Mouse (Mus musculus) forelimb bud, embryonic 11.5 days (tissue): ENCODE data around the gene Auh.

ENCODE experiments used
- DNase-seq: peaks from one replicate; pipeline ENCODE4 v3.0.0-alpha.2; 2012; ENCODE audit warnings: low read depth, low spot score

The Auh gene

GRCm38 (mm10) chr13:52805581-52805980, 123.9 kb downstream of the Auh start:
- DNase-seq: no peak

- DNase-seq: no peak
These were observed 127.0 kb downstream of the Auh start for GRCm38 (mm10) chr13:52802482-52802881.

GRCm38 (mm10) chr13:52800687-52801341, 128.7 kb downstream of the Auh start:
- DNase-seq: no peak

GRCm38 (mm10) chr13:52800091-52800490, 129.4 kb downstream of the Auh start:
- DNase-seq: no peak

GRCm38 (mm10) chr13:52794232-52794631, 135.2 kb downstream of the Auh start:
- no peak for DNase-seq

GRCm38 (mm10) chr13:52793434-52793989, 136.0 kb downstream of the Auh start:
- DNase-seq: no peak

GRCm38 (mm10) chr13:52792242-52792844, 137.1 kb downstream of the Auh start:
- DNase-seq: no peak

GRCm38 (mm10) chr13:52790894-52791293, 138.6 kb downstream of the Auh start:
- no peak for DNase-seq
